Mouse (Mus musculus): ENCODE data around the gene Rasl10b. TPM values are rescaled to one million over a fixed set of nuclear protein-coding genes. Genes with fewer than 3 reads are reported as not detected.
A peak's percentile ranks its signal among the peaks of the same experiment; 100 is the strongest.

The Rasl10b gene
- polyA plus RNA-seq, 1 experiment from 2014 or later = 21.1 TPM

- Histone ChIP-seq H3K9ac (replicated peaks) (peak overlapping the region; percentile 70), H3K27me3 (peaks cover 52% of the 10 kb centered on the region), H3K4me1 (replicated peaks) (peaks cover 12% of the 10 kb centered on the region), H3K4me2 (replicated peaks) (peak overlapping the region; percentile 86), H3K9me3 (no peaks in the 10 kb centered on the region), H3K36me3 (no peaks in the 10 kb centered on the region), H3K4me3 (replicated peaks) (peak overlapping the region; percentile 60), H3K27ac (no peak overlapping the region)
- WGBS = 33% methylated on average over 11 of the region's 11 CpGs
- ATAC-seq = no peak
These were observed 30.6 kb downstream of the Rasl10b start for GRCm38 (mm10) chr11:83439426-83440060.

GRCm38 (mm10) chr11:83440081-83441064, 31.4 kb downstream of the Rasl10b start:
- H3K27me3 ChIP-seq = peaks cover 60% of the 10 kb centered on the region
- no peak overlapping the region for H3K27ac ChIP-seq
- under 1% methylated on average over 64 of the region's 75 CpGs for WGBS

DNA sequence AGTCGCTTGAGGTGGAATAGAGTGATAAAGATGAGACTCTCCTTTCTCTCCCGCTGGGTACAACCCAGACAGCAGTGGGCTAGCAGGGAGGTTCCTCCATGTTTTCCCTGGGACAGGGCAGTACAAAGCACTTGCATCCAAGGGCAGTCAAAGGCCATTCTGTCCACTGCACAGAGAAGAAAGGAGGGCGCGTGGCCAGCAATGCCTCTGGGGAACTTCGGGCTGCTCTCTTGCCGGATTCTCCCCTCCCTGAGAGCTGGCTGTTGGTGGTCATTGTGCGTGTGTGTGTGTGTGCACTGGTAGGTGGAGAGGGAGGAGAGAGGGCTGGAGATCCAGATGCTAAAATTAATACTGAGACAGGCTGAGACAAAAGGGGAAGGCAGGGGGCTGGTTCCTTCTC, 32.3 kb downstream of the Rasl10b start:
- Histone ChIP-seq H3K27me3 (peaks cover 69% of the 10 kb centered on the region), H3K4me2 (replicated peaks) (no peak overlapping the region)

More at GRCm38 (mm10) chr11:83440081-83441064, 31.4 kb downstream of the Rasl10b start:
- peak overlapping the region; percentile 60 for H3K4me3 ChIP-seq (replicated peaks)
- H3K36me3 ChIP-seq = no peaks in the 10 kb centered on the region
- peaks cover 16% of the 10 kb centered on the region for H3K4me1 ChIP-seq (replicated peaks)
- ATAC-seq = peak; percentile 97
- H3K9ac ChIP-seq (replicated peaks) = peak overlapping the region; percentile 70
- no peaks in the 10 kb centered on the region for H3K9me3 ChIP-seq
- H3K4me2 ChIP-seq (replicated peaks) = peak overlapping the region; percentile 86

GRCm38 (mm10) chr11:83442596-83443267, 33.8 kb downstream of the Rasl10b start:
- 15% methylated on average over 29 of the region's 29 CpGs for WGBS
- peak; percentile 18; the same call in 1 of the 2 replicates for ATAC-seq
- H3K9ac ChIP-seq (replicated peaks) = no peak overlapping the region
- no peak overlapping the region for H3K27ac ChIP-seq
- H3K4me3 ChIP-seq (replicated peaks) = peak overlapping the region; percentile 22
- H3K36me3 ChIP-seq = no peaks in the 10 kb centered on the region
- peak overlapping the region; percentile 46 for H3K4me2 ChIP-seq (replicated peaks)
- H3K9me3 ChIP-seq = no peaks in the 10 kb centered on the region
- peaks cover 16% of the 10 kb centered on the region for H3K4me1 ChIP-seq (replicated peaks)
- peaks cover 71% of the 10 kb centered on the region for H3K27me3 ChIP-seq

More for the DNA sequence above, 32.3 kb downstream of the Rasl10b start:
- Histone ChIP-seq H3K4me1 (replicated peaks) (peaks cover 16% of the 10 kb centered on the region), H3K36me3 (no peaks in the 10 kb centered on the region), H3K27ac (no peak overlapping the region), H3K9ac (replicated peaks) (no peak overlapping the region), H3K4me3 (replicated peaks) (no peak overlapping the region), H3K9me3 (no peaks in the 10 kb centered on the region)
- WGBS = 44% methylated on average over 7 of the region's 7 CpGs
- no peak; the same call in 1 of the 2 replicates for ATAC-seq

DNA sequence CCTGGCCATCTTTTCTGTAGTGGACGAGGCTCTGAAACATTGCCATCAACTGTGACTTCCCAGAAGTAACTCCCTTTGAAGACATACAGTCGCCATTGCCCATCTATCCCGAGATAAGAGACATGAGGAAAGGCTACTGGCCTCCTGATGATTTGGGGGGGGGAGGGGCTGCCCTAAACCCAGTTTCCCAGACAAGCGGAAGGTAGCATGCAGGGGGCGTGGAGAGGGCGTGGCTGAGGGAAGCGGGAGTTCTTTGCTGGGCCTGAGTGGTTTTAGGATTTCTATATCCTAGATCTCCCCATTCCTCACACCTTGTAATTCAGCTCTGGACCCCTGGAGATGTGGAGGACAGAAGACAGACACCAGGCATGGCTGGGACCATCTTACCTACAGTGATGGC, 34.9 kb downstream of the Rasl10b start:
- WGBS = 12% methylated on average over 7 of the region's 7 CpGs
- Histone ChIP-seq H3K9me3 (no peaks in the 10 kb centered on the region), H3K4me2 (replicated peaks) (no peak overlapping the region), H3K36me3 (no peaks in the 10 kb centered on the region), H3K27ac (no peak overlapping the region), H3K27me3 (peaks cover 68% of the 10 kb centered on the region), H3K9ac (replicated peaks) (no peak overlapping the region), H3K4me3 (replicated peaks) (no peak overlapping the region), H3K4me1 (replicated peaks) (peaks cover 24% of the 10 kb centered on the region)
- no peak for ATAC-seq

DNA sequence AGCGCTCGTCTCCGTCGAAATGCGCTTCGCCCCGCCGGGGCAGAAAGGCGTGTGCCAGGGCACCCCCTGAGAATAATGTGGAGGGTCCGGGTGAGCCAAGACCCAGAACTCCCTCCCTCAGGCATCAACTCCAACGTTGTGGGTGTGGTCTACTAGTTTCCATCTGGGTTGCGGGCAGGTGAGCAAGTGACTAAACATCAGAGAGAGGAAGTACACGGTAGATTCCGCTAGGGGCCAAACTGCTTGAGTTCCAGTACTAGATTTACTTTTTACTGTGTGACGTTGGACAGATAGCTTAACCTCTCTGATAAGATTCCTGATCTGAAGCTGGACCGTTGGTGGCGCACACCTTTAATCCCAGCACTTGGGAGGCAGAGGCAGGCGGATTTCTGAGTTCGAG, 36.1 kb downstream of the Rasl10b start:
- ATAC-seq = no peak
- Histone ChIP-seq H3K4me3 (replicated peaks) (0 out of 2 replicates have a peak overlapping the region, but pooled peaks have one; percentile 7), H3K27me3 (peaks cover 63% of the 10 kb centered on the region), H3K27ac (no peak overlapping the region), H3K9ac (replicated peaks) (no peak overlapping the region), H3K4me2 (replicated peaks) (peak overlapping the region; percentile 31), H3K9me3 (no peaks in the 10 kb centered on the region), H3K4me1 (replicated peaks) (peaks cover 32% of the 10 kb centered on the region), H3K36me3 (no peaks in the 10 kb centered on the region)
- WGBS = 27% methylated on average over 19 of the region's 19 CpGs

DNA sequence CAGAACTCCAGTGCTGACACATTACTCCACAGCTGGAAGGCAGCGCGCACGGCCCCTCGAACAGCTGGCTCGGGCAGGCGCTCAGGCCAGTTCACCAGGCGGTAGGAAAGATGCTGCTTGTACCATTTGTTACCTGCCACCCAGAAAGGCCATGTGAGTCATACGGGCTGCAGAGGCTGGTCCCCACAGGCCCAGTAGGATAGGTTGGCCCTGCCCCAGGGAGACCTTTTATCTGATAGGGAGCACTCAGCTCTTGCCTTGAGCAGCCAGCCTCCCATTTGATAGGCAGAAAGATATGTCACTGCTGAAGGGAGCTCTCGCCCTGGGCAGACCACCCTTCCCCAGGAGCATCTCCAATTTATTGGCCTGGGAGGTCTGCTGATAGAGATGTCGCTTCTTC, 38.7 kb downstream of the Rasl10b start:
- Histone ChIP-seq H3K27ac (no peak overlapping the region), H3K4me1 (replicated peaks) (peaks cover 25% of the 10 kb centered on the region), H3K27me3 (peaks cover 45% of the 10 kb centered on the region), H3K9ac (replicated peaks) (0 out of 2 replicates have a peak overlapping the region, but pooled peaks have one; percentile 7), H3K4me3 (replicated peaks) (no peak overlapping the region), H3K4me2 (replicated peaks) (no peak overlapping the region), H3K9me3 (no peaks in the 10 kb centered on the region), H3K36me3 (no peaks in the 10 kb centered on the region)
- 76% methylated on average over 10 of the region's 10 CpGs for WGBS
- ATAC-seq = no peak

DNA sequence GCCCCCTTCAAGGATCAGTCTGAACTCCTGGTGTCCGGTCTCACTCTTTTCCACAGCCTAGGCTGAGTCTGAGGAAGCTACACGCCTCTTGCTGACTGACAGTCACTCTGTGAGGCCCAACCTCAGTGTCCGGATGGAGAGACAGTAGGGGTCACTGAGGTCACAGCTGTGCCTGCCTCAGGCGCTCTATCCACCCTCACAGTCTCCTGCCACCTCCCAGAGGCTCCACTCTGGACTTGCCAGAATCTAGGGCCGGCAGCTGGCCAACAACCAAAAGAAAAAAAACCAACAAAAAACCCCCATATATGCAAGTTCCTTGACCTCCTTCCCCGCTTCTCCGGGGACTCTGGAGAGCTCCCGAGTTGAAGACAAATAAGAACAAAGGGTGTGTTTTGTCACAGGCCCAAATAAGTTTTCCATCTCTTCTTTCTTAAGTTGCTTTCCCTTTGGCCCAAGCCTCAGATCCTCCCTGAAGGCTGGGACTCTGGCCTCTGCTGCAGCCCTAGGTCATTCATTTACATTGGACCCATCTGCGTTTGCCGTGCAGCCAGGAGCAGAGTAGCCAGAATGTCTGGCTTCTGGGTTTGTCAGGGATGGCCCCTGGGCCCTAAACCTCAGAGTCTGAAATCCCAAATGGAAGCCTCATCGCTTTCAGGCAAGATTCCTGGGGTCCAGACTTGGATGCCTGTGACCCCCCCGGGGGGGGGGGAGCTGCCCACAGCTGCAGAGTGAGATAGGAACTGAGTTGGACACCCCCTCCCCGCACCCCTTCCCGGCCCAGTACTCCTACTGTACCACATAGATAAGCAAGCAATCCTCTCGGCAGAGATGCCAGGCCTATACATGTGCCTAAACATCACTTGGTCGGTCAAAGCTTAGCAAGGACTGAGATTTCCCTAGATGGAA, 39.3 kb downstream of the Rasl10b start:
- H3K36me3 ChIP-seq = no peaks in the 10 kb centered on the region
- peaks cover 22% of the 10 kb centered on the region for H3K4me1 ChIP-seq (replicated peaks)
- 47% methylated on average over 16 of the region's 16 CpGs for WGBS
- H3K27ac ChIP-seq = no peak overlapping the region
- no peaks in the 10 kb centered on the region for H3K9me3 ChIP-seq
- H3K27me3 ChIP-seq = peaks cover 39% of the 10 kb centered on the region
- no peak overlapping the region for H3K4me3 ChIP-seq (replicated peaks)
- no peak overlapping the region for H3K9ac ChIP-seq (replicated peaks)
- H3K4me2 ChIP-seq (replicated peaks) = no peak overlapping the region
- 0 out of 2 replicates have a peak, but pooled peaks have one; percentile 24 for ATAC-seq

DNA sequence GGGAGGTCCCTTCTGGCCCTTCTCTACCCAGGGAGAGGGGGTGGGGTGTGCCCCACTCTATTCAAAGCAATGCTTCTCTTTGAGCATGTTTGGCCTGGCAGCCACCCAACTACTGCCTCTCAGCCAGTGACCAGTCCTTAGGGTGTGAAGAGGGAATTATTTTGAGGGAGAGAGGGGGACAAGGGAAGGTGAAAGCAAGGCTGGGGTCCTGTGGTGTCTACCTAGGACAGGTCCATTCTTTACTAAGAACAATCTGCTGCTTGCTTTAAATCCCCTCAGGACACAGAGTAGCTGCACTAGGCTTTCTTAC, 39.9 kb downstream of the Rasl10b start:
- Histone ChIP-seq H3K27ac (no peak overlapping the region), H3K4me1 (replicated peaks) (peaks cover 22% of the 10 kb centered on the region), H3K27me3 (peaks cover 33% of the 10 kb centered on the region), H3K9ac (replicated peaks) (no peak overlapping the region), H3K36me3 (no peaks in the 10 kb centered on the region), H3K9me3 (no peaks in the 10 kb centered on the region), H3K4me2 (replicated peaks) (no peak overlapping the region), H3K4me3 (replicated peaks) (no peak overlapping the region)
- no peak for ATAC-seq

GRCm38 (mm10) chr11:83449298-83449697, 40.4 kb downstream of the Rasl10b start:
- Histone ChIP-seq H3K9me3 (no peaks in the 10 kb centered on the region), H3K4me3 (replicated peaks) (no peak overlapping the region), H3K36me3 (no peaks in the 10 kb centered on the region), H3K27me3 (peaks cover 30% of the 10 kb centered on the region), H3K9ac (replicated peaks) (no peak overlapping the region), H3K4me1 (replicated peaks) (peaks cover 22% of the 10 kb centered on the region), H3K27ac (no peak overlapping the region), H3K4me2 (replicated peaks) (no peak overlapping the region)
- WGBS = 70% methylated on average over 4 of the region's 4 CpGs
- ATAC-seq = no peak

- Histone ChIP-seq H3K4me1 (replicated peaks) (peaks cover 17% of the 10 kb centered on the region), H3K4me3 (replicated peaks) (no peak overlapping the region), H3K4me2 (replicated peaks) (no peak overlapping the region), H3K9me3 (no peaks in the 10 kb centered on the region), H3K36me3 (no peaks in the 10 kb centered on the region), H3K27me3 (peaks cover 22% of the 10 kb centered on the region), H3K27ac (no peak overlapping the region), H3K9ac (replicated peaks) (no peak overlapping the region)
- WGBS = 18% methylated on average over 1 of the region's 1 CpGs
- no peak for ATAC-seq
These were observed 41.6 kb downstream of the Rasl10b start for GRCm38 (mm10) chr11:83450550-83450949.

Data from midbrain, embryonic 13.5 days (tissue).